Mouse (Mus musculus) urinary bladder, postnatal 25 days (tissue): ENCODE data around the gene Hbs1l.

Source experiments
- DNase-seq: peaks from one replicate; pipeline ENCODE4 v3.0.0; 2022; ENCODE audit warnings: low spot score

Gene Hbs1l

DNA sequence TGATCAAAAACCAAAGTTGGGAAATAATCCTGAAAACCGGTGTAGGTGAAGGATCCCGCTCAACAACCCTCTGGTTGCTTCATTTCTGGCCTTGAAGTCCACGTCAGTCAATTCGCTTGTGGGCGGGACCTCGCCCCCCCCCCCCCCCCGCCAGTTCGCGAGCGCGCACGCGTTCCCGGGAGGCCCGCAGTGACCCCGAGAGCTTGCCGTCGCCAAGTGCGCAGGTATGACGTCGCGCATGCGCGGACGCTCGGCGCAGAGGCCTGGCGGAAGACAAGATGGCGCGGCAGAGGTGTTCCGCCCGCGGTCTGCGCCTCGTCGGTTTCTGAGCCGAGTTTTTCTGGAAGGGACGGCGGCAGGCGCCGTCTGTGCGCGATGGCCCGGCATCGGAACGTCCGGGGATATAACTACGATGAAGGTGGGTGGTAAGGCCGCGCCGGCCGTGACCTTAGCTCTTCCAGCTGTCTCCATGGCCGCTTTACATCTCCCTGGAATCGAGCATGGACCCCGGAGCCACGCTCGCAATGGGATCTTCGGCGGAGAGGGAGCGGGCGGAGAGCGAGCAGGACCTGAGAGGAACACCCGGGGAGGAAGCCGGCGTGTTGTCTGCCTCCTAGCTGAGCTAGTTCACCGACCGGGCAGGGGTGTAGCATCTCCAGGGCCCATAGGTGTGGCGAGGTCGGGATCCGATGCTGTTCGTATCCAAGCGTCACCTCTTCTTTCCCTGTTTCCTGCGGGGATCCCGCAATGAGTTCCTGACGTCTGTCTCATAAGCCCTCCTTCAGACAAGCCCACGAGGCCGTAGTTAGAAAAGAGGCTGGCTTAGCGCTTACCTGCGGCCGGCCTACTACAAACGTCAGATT lies at the start of gene Hbs1l:
Gene Hbs1l, plus strand, starts transcription at position 221 of the 863 bp plus-strand sequence.
- DNase-seq: peak; percentile 85

DNA sequence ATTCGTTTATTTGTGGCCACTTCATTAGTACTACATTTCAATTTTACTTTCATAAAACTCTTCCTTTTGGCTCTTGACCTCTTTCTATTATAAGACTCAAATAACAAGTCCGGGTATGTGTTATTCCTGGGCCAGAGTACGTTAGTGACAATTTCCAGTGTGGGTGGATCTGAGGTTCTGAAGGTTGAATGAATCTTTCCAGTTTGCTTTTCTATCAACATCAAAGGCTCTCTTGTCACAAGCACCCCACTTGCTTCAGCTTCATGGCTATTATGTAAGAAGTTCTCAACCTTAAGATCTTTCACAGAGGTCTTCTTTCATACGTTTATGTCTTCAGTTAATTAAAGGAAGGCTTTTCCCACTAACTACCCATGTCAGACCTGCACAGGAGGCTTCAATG lies 47.2 kb upstream of the Hbs1l start:
- no peak for DNase-seq

DNA sequence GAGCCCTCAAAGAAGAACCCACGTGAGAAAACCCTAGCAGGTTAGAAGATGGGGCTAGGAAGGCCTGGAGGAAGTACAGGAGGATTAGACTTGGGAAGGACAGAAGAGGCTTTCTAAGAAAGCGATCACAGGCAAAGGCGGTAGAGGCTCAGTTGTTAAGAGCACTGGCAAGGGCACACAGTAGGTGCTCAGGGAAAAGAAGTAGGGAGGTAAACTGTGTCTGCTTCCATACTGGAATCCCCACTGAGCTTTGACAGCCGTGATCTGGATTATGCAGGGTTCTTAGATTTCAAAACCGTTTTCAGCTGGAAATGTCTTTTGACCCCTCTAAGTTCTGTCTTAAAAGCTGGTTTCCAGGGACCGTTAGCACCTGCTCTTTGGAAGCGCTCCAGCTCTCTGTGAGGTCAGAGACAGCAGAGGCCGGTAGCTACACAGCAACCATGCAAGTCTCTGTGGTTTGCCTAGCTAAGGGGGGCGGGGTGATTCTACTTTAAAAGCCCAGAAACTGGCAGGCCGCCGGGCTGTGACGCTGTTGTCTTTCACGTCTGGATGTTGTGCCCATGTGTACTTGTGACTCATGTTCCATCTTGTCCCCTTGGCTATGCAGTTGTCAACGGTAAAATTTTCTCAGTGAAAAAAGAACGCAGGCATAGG lies 43.8 kb upstream of the Hbs1l start:
- DNase-seq: peak; percentile 3

- DNase-seq: no peak
Measured at GRCm38 (mm10) chr10:21252800-21253199, 43.0 kb upstream of the Hbs1l start.

- no peak for DNase-seq
Measured at GRCm38 (mm10) chr10:21254266-21255140, 41.3 kb upstream of the Hbs1l start.

GRCm38 (mm10) chr10:21257244-21257643 lies 38.5 kb upstream of the Hbs1l start:
- no peak for DNase-seq

DNA sequence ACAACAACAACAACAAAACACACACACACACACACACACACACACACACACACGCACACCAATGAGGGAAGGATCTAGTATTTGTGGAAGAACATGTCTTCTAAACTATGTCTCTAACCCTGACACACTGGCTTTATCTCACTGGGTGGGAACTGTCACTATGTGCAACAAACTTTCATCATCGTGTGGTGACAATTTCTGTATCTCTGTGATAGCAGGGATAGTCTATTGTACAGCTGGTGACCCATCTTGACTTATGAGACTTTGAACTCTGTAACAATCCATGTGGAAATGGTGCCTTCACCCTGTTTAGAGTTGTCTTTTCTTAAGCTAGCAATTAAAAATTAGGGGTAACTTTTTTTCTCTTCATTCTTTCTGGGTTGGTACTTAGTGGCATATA lies 36.1 kb upstream of the Hbs1l start:
- no peak for DNase-seq

GRCm38 (mm10) chr10:21265188-21265587 lies 30.6 kb upstream of the Hbs1l start:
- no peak for DNase-seq

DNA sequence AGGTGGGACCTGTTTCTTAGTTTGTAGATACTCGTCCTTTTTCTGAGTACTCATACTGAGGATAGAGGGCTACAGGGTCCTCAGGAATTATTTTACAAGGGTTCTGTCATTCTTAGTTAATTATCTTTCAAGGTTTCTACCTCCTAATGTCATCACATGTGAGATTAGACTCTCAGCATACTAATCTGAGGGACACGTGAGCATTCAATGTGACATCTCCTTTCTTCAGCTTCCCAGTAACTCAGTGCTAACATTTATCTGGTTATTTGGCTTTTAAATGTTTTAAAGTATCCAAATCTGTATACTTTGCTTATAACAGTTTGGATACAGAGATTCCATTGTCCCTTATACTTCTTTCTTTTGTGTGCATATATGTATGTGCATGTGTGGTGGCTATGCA lies 28.3 kb upstream of the Hbs1l start:
- DNase-seq: no peak

GRCm38 (mm10) chr10:21268786-21269410 lies 26.9 kb upstream of the Hbs1l start:
- no peak for DNase-seq

GRCm38 (mm10) chr10:21269920-21270319 lies 25.9 kb upstream of the Hbs1l start:
- DNase-seq: no peak

DNA sequence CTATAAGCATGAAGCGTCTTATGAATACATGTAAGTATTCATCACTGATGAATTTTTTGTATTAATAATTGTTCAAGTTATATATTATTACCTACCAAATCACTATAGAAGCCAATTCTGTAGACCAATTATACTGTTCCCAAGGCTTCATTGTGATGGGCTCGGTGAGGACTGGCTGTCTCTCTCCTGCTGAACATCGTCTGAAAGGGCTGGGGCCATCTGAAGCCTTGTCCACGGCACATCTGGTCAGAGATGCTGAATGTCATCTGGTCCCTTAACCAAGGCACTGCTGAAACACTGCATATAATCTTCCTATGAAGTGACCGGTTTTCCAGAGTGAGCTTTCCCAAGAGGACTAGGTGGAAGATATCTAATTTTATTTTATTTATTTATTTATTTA lies 24.9 kb upstream of the Hbs1l start:
- DNase-seq: no peak

DNA sequence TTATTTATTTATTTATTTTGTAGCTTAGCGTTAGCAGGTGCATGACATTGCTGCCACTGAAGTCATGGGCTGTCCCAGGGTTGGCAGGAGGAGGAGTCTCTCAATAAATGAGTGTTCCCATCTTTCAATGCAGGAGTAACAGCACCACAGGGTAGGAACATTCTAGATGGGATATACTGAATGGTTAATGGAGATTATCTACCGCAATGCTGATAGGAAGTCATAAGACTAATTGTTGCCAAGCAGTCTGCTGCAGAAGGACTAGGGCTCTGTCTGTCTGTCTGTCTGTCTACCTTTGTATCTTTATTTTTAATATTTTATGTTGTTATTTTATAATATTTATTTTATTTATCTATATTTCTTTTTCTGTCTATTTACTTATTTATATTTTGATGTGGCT lies 24.5 kb upstream of the Hbs1l start:
- DNase-seq: no peak

DNA sequence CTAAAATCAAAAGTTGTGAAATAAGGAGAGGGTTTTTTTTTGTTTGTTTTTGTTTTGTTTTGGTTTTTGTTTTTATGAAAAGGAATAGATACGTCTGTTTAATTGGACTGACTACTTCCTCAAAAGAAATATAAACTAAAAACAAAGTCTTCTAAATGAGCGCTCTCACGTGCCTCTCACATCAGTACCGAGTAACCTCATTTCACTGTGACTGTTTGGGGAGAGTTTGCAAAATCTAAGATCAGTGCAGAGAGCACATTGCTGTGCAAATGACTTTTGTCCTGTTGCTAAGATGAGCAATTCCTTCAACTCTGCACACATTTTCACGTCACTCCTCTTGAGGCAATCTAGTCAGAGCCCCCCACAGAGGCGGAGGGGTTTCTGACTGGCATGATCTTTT lies 24.0 kb upstream of the Hbs1l start:
- DNase-seq: no peak

- DNase-seq: no peak
Measured at GRCm38 (mm10) chr10:21287243-21288127, 8.3 kb upstream of the Hbs1l start.

- no peak for DNase-seq
Measured at GRCm38 (mm10) chr10:21291228-21291627, 4.6 kb upstream of the Hbs1l start.

DNA sequence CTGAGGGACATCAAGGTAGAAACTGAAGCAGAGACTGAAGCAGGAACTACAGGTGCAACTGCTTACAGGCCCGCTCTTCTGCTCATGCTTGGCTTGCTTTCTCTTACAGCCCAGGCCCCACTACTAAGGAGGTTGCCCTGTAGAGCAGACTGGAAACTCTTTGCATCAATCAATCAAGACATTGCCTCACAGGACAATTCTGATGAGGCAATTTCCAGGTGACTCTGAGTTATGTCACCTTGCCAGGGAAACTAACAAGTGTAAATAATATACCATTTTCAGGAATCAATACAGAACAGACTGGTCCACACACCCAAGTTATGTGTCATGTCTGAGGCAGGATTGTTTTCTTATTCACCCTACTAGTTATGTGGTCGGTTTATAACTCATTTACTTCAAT lies 1.6 kb upstream of the Hbs1l start:
- DNase-seq: no peak

GRCm38 (mm10) chr10:21295397-21295758 lies 401 bp upstream of the Hbs1l start:
- DNase-seq: no peak

- DNase-seq: no peak
Measured at GRCm38 (mm10) chr10:21298972-21299371, 3.2 kb downstream of the Hbs1l start.

GRCm38 (mm10) chr10:21301822-21302221 lies 6.0 kb downstream of the Hbs1l start:
- no peak for DNase-seq
